Comparison of ENCODE assay signal across 9 mouse cellular contexts in the genomic region with DNA sequence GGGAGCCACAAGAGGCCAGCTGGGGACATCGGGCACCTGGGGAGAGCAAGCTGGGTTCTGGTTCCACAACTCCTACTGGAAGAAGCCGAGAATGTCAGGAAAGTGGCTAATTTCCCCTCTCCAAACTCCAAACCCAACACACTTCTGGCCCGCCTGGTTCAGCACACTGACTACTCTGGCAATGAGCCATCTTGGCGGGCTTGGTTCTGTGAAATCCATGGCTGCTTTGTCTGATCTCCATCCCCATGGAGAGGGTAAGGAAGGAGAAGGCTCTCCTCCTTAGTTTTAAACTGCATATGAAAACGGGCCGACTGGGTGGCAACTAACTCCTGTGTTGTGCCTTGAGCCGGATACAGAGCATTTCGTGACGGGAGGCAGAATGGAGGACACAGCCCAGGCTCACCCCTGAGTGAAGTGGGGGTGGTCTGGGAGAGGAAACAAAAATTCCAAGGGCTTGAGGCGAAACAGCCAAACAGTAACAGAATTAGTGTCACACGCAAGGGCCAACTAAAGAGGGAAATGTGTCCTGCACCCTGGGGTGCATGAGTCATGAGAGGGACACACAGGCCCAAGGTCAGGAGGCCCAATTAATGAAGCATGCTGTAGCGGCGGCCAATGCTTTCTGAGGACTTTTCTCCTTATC. TPM values are rescaled to one million over a fixed set of nuclear protein-coding genes. Genes with fewer than 3 reads are reported as not detected.
DNase-seq lines count a peak whose midpoint lies in the region; ATAC-seq lines count a peak whose summit lies in the region.
"Had no signal": no experiment of that assay in that cellular context is flagged by ENCODE, and none has a peak within 500 bp of the region (broad histone marks: within the 10 kb centered on the region; RNA-seq: fewer than 3 reads in every experiment).

No protein-coding gene starts in this region.

- no peaks in the 10 kb centered on the region; the same call in 1 of the 2 replicates for H3K36me3 ChIP-seq in midbrain, embryonic 11.5 days (ENCODE audit: control insufficient read depth, insufficient read depth, low read length)
- H3K36me3 ChIP-seq in midbrain, embryonic 10.5 days = peaks cover 21% of the 10 kb centered on the region

- DNase-seq in midbrain, embryonic 11.5 days (ENCODE audit: low spot score, missing footprints) = peak; percentile 72
- no peak for DNase-seq in midbrain, embryonic 10.5 days (ENCODE audit: low spot score)
- peak; percentile 12 for DNase-seq in cerebellum, adult 11 months
- DNase-seq in gastrocnemius, postnatal 14 days = peak; percentile 45
- DNase-seq in kidney, postnatal 10 days = peak; percentile 67
- no peak for DNase-seq in MN1 (ENCODE audit: low spot score)
- DNase-seq in spleen, adult 12 weeks (ENCODE audit: low spot score) = no peak

- peaks cover 2% of the 10 kb centered on the region; the same call in 1 of the 2 replicates for H3K4me1 ChIP-seq in midbrain, embryonic 11.5 days (ENCODE audit: control insufficient read depth, insufficient read depth, low read length)
- H3K4me1 ChIP-seq in midbrain, embryonic 10.5 days = peaks cover 7% of the 10 kb centered on the region

- H3K4me3 ChIP-seq in midbrain, embryonic 11.5 days (ENCODE audit: low read depth, low read length) = no peak overlapping the region
- no peak overlapping the region for H3K4me3 ChIP-seq in midbrain, embryonic 10.5 days

- intact Hi-C loops in gastrocnemius, postnatal 14 days (cut with DNase I; ENCODE audit: low total_unique reads) = no loop called here

- no peaks in the 10 kb centered on the region for H3K27me3 ChIP-seq in midbrain, embryonic 11.5 days (ENCODE audit: control insufficient read depth, insufficient read depth, low read length)
- no peaks in the 10 kb centered on the region for H3K27me3 ChIP-seq in midbrain, embryonic 10.5 days (ENCODE audit: low read depth, poor library complexity, severe bottlenecking)

- no peak overlapping the region for H3K4me2 ChIP-seq in midbrain, embryonic 11.5 days

- no peaks in the 10 kb centered on the region for H3K9me3 ChIP-seq in midbrain, embryonic 11.5 days (ENCODE audit: control insufficient read depth, low read length)
- no peaks in the 10 kb centered on the region for H3K9me3 ChIP-seq in midbrain, embryonic 10.5 days (replicated peaks)

- H3K9ac ChIP-seq in midbrain, embryonic 11.5 days (ENCODE audit: low read length) = no peak overlapping the region

- no peak overlapping the region for H3K27ac ChIP-seq in midbrain, embryonic 11.5 days (ENCODE audit: low read depth, low read length)
- H3K27ac ChIP-seq in midbrain, embryonic 10.5 days (replicated peaks) = no peak overlapping the region

- ATAC-seq in midbrain, embryonic 11.5 days (ENCODE audit: low FRiP score) = no peak
- ATAC-seq in erythroblast, adult 5-6 weeks (replicated peaks; ENCODE audit: low FRiP score, poor library complexity, severe bottlenecking) = no peak

- WGBS in midbrain, embryonic 11.5 days = 82% methylated on average over 13 of the region's 13 CpGs
- WGBS in midbrain, embryonic 10.5 days = 88% methylated on average over 13 of the region's 13 CpGs

RNA-seq across cellular contexts. Expression of gene Ghsr, which starts 59.6 kb away (rescaled TPM):
- 0.34 and 0.63 TPM in 2 replicates for polyA plus RNA-seq in midbrain, embryonic 11.5 days (2014; fragmentation: Nextera tagmentation; extraction: Ambion mirVana)
- 0.06 and 0.30 TPM in 2 replicates for polyA plus RNA-seq in midbrain, embryonic 10.5 days (2016; fragmentation: Nextera tagmentation; extraction: Ambion mirVana)
- not detected for total RNA-seq in gastrocnemius, postnatal 14 days (2021)
- not detected in 2 replicates for total RNA-seq in erythroblast, adult 5-6 weeks (2015; ENCODE audit: low replicate concordance)
- total RNA-seq in erythroblast, adult 5-6 weeks (2017; ENCODE audit: low replicate concordance) = not detected in 2 replicates
- total RNA-seq: hematopoietic stem cell, adult 5-6 weeks had no signal

Comparison
In these comparisons a context has a peak if more than half of its experiments do, and no peak if none do; other contexts are left out.
1. DNase-seq: peak in midbrain, embryonic 11.5 days (single experiment), cerebellum, adult 11 months (single experiment), gastrocnemius, postnatal 14 days (single experiment) and kidney, postnatal 10 days (single experiment); none in midbrain, embryonic 10.5 days (single experiment), MN1 (single experiment) and spleen, adult 12 weeks (single experiment).